Mouse (Mus musculus): Measurements from ENCODE around the gene Eya2.

DNA sequence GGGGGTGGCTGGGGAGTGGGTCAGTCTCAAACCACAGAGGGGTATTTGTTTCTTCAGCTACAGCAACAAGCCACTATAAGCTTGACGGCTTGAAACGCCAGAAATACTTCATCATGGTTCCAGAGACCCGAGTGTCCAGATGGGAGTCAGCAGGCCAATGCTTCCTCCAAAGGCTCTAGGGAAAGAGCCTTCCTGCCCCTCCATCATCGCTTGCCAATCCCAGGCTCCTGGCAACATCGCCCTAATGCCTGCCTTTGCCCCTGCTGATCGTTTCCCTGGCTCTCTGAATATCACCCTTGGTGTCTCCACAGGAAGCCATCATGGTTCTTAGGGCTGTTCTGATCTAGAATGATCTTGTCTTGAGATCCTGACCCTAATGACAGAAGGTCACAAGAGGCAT is 33.0 kb upstream of the Eya2 start:
- TF ChIP-seq CTCF (IDR thresholded peaks at IDR 0.05; ENCODE audit: extremely low read depth, insufficient read depth, insufficient read length, insufficient replicate concordance): no peak
- no peak for TF ChIP-seq POLR2A (IDR thresholded peaks at IDR 0.05; ENCODE audit: low read depth, low read length)
